Mouse (Mus musculus) cerebellum, adult (tissue): ENCODE data around the gene Dcaf5.
"Not testable (repeated sequence)": the region's sequence is repeated elsewhere in the genome, so short reads cannot be mapped to it uniquely, and the experiment has no call there.

ENCODE experiments used
- ATAC-seq: cut with Nextera tagmentation; 2 replicates; pipeline ENCODE4 v1.9.2; 2017; ENCODE audit warnings: mild to moderate bottlenecking, moderate library complexity, mixed read lengths; ENCODE audit not compliant: insufficient number of reproducible peaks, low FRiP score, low TSS enrichment

Dcaf5 gene

GRCm38 (mm10) chr12:80436336-80436976 is at the start of gene Dcaf5:
Dcaf5 (minus strand) TSS chr12:80436601.
- ATAC-seq = peak; percentile 66

GRCm38 (mm10) chr12:80483397-80483796 is 47.0 kb upstream of the Dcaf5 start:
- ATAC-seq = no peak

GRCm38 (mm10) chr12:80479986-80480385 is 43.6 kb upstream of the Dcaf5 start:
- no peak for ATAC-seq

DNA sequence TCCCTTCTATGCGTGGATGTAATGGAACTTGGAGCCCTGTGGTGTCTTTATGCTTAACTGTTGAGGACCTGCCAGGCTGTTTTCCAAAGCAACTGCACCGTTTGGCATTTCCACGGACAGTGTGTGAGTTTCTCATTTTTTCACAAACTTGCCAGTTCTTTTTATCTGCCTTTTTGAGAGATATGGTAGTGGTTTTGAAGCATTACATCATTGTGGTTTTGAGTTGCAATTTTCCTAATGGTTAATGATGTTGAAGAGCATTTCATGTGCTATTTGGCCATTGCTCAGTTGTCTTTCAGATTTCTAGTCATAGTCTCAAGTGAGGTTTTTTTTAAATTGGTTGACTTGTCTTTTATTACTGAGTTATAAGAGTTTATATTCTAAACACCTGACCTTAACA is 37.3 kb upstream of the Dcaf5 start:
- ATAC-seq = no peak

- no peak for ATAC-seq
Measured at GRCm38 (mm10) chr12:80471926-80472325, 35.5 kb upstream of the Dcaf5 start.

- no peak for ATAC-seq
Measured at GRCm38 (mm10) chr12:80470206-80470605, 33.8 kb upstream of the Dcaf5 start.

DNA sequence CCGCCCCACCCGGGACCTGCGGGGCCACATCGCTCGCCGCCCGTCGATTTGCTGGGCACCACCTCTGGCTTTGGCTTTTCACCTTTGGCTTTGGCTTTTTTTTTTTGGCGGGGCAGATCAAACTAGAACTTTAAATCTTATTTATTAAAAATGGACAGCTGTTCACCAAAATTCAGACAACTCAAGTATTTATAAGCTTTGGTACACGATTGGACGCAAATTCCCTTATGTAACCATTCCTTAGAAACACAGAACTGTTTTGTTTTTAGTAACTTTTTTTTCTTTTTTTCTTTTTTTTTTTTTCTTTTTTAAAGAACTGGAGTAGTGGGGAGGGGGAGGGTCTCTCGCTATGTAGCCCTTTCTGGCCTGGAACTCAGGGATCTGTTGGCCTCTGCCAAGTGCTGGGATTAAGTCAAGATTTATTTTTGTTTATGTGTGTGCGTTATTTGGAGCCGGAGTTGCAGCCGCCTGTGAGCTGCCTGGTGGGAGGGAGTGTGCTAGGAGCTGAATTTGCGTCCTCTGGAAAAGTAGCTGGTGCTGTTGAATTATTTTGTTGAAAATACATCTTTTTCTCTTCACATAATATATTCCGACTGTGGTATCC is 27.4 kb upstream of the Dcaf5 start:
- no peak for ATAC-seq

DNA sequence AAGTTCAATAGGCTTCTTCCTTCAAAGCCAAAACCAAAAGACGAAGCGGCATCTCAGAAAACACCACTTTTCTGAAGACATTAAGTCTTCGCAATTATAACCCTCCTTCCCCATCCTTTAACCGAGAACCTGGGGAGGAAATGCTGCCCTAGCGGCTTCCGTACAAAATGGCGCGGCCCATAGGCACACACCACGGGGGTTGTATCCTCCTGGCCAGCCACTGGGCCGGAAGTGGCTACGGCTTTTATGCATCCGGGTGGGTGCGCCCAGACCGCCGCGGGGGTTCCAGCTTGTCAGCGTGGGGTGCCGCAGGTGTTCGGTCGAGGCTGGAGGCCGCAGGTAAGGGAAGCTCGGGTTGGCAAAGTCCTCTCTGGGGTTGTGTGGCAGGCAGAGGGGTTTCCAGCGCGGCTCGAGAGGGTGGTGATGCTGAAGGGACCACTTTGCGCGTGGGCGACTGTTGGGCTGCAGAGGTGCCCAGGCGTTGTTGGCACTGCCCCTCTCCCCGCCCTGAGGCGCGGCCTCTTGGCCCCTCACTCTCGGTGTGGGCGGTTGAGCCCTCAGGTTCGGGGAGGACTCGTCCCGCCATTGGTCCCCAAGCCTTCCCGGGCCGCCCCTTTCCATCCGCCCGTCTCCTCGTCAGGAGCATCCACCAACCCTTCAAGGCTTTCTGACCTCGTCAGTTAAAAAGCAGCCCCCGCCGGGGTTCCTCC is 26.7 kb upstream of the Dcaf5 start, which contains the start of gene Exd2:
Exd2 (plus strand) TSS at position 154 of the 710 bp plus-strand sequence.
- peak; percentile 92 for ATAC-seq

DNA sequence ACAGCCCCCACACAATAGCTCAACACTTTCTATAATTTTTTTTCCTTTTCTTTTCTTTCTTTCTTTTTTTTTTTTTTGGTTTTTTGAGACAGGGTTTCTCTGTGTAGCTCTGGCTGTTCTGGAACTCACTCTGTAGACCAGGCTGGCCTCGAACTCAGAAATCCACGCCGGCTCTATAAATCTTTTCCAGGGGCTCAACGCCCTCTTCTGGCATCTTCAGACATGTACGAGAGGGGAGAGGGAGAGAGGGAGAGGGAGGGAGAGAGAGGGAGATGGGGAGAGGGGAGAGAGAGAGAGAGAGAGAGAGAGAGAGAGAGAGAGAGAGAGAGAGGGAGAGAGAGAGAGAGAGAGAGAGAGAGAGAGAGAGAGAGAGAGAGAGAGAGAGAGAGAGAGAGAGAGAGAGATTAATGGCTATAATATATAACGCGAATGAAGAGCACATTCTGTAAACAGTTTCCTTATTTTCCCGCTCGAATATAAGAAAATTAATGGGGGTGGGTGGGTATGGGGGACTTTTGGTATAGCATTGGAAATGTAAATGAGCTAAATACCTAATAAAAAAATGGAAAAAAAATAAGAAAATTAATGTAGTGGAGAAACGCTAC is 26.0 kb upstream of the Dcaf5 start:
- ATAC-seq = not testable (repeated sequence)

DNA sequence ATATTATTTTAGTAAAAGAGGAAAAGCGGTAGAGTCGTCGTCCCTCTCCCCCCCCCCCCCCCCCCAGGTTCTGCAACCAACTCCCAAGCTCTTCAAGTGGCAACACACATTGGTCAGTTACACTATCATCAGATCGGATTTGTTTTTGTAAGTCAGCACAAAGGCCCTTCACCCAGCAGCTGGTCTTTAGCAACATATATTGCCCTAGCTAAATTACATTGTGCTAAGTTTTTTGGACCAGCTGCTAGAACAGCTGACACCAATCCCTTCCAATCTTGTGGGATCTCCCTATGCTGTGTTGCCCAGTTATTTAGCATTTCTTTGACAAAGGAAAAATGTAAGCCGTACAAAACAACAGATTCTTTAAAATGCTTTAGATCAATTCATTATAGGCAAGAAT is 21.6 kb upstream of the Dcaf5 start:
- ATAC-seq = no peak

DNA sequence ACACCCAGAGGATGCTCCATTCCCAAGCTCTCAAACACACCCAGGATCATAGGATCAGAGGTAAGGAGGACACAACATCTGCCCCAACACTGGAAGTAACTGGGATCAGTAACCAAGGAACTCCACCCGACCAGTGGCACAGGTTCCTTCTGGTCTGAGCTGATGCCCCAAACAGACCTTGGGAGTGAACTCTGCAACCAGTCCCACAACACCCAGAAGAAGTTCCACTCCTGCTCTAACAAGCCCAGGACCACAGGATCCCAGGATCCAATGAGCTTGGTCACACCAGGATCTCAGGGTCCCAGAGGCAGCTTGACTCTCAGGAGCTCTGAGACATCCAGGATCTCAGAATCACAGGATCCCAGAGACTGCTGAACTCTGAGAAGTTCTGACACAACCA is 17.1 kb upstream of the Dcaf5 start:
- no peak for ATAC-seq

- no peak for ATAC-seq
Measured at GRCm38 (mm10) chr12:80444525-80445109, 8.2 kb upstream of the Dcaf5 start.

DNA sequence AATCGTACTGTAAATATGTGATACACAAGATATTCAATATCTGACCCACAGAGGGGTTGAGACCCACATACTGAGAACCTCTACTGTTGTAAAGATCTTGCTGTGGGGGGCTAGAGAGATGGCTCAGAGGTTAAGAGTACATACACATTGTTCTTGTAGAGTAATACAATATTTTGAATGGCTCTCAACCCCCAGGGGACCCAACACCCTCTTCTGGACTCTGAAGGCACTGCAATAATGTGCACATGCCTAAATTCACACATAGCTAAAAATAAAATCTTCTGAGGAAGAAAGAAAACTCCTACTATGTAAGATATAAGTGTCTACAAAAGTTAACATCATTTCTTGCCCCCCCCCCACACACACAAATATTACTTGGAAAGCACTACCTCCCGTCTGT is 4.6 kb upstream of the Dcaf5 start:
- no peak for ATAC-seq

- no peak for ATAC-seq
Measured at GRCm38 (mm10) chr12:80437051-80437675, 762 bp upstream of the Dcaf5 start.

DNA sequence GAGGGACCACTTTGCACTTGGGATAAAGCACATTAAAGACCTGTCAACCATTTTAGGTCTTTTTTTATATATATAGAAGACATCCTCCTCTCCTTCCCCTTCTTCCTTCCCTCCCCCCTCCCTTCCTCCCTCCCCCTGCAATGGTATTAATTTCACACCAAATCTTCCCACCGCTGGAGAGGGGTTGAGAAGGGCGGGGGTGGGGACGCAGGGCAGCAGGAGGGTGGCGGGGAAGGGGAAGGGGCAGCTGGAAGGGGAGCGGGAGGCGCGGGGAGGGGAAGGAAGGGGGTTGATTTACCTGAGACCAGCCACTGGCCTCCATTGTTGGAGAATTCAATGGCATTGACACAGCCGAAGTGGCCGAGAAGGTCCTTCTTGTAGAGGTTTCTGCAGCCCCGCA is 514 bp downstream of the Dcaf5 start:
- ATAC-seq = peak; percentile 23; the same call in 1 of the 2 replicates

DNA sequence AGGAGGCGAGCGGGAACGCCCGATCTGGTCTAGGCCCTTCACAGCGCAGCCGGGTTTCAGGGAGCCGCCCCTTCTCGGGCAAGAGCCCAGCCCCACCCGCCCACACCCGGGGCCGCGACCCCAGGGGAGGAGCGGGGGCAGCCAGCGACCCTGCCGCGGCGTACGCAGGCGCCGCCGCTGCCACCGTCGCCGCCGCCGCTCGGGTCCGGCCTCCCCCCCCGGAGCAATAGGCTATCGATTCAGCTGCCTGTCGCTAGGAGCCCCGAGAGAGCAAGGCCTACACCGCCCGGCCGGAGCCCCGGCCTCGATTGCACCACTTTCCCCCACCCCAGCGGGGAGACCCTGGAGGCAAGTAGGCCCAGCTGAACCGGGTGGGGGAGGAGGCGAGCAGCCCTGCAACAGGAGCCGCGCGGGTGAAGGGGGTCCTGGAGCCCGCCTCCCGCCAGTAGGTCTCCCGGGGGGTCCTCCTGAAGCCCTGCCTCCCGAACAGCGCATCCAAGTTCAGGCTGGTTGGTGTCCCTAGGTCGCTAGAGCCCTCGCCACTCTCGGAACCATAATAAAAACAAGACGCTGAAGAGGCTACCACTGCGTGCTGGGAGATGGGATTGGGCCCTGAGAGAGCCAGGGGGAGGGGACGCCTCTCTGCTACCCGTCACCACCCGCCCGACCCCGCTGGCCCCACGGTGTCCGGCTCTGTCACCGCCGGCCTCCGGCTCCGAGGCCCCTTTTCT is 1.3 kb downstream of the Dcaf5 start:
- peak; percentile 59 for ATAC-seq

DNA sequence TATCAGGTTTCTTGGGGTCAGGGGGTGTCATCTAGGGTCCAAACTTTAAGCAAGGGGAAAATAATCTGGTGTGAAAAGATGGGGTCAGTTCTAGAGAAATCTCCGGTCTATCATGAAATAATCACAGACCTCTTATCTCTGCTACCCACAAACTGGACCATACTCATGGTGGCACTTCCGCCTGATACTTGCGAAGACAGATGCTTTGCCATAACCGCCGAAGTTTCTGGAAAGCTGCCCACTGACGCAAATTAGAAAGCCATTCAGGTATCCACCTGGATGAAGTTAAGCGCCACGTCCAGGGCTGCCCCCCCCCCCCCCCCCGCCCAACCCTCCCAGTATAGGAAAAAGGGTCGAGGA is 1.8 kb downstream of the Dcaf5 start:
- ATAC-seq = no peak

GRCm38 (mm10) chr12:80433266-80433665 is 3.1 kb downstream of the Dcaf5 start:
- ATAC-seq = no peak

- ATAC-seq = no peak
Measured at GRCm38 (mm10) chr12:80427683-80428082, 8.7 kb downstream of the Dcaf5 start.

DNA sequence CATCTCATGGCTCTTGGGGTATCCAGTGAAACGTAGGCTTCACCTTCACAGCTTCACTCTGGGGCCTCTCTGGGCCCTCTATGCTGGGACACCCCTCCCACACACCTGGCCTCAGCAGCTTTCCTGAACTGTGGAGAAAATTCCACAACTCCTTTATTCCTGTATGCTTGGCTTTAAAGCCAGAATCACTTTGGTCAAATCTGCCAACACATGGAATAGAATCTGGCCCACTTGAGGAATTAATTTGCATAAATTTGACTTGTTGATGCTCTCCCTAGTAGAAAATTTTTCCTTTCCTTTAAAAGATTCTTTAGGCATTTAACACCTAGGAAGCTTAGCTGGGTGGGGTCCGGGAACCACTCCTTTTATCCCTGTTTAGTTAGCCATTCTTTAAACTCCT is 21.3 kb downstream of the Dcaf5 start:
- ATAC-seq = no peak
